Mouse (Mus musculus): ENCODE data around the gene Smdt1. TPM values are rescaled to one million over a fixed set of nuclear protein-coding genes. Genes with fewer than 3 reads are reported as not detected.
"Not testable (repeated sequence)": the region's sequence is repeated elsewhere in the genome, so short reads cannot be mapped to it uniquely, and the experiment has no call there.

The Smdt1 gene
- total and polyA plus RNA-seq, 2 experiments from 2014 or later: 288 to 392 TPM

GRCm38 (mm10) chr15:82385729-82386128 is 47.0 kb downstream of the Smdt1 start:
- no peaks in the 10 kb centered on the region for H3K27me3 ChIP-seq (ENCODE audit: insufficient read depth, low read length)
- H3K9ac ChIP-seq (replicated peaks; ENCODE audit: low read length): no peak overlapping the region
- H3K4me3 ChIP-seq (ENCODE audit: low read length): no peak overlapping the region
- ATAC-seq (no peak), DNase-seq (ENCODE audit: low spot score) (no peak)
- H3K4me2 ChIP-seq (ENCODE audit: low read depth, low read length): no peak overlapping the region
- H3K36me3 ChIP-seq (ENCODE audit: insufficient read depth, low read length): no peaks in the 10 kb centered on the region
- H3K27ac ChIP-seq: no peak overlapping the region
- 98% methylated on average over 2 of the region's 2 CpGs for WGBS
- H3K4me1 ChIP-seq (ENCODE audit: insufficient read depth, low read length): no peaks in the 10 kb centered on the region
- H3K9me3 ChIP-seq (ENCODE audit: low read length): no peaks in the 10 kb centered on the region
- no peak for TF ChIP-seq CTCF (IDR thresholded peaks at IDR 0.05; ENCODE audit: low read depth)

GRCm38 (mm10) chr15:82389916-82390315 is 51.2 kb downstream of the Smdt1 start:
- not testable (repeated sequence) for DNase-seq (ENCODE audit: low spot score); H3K4me3 ChIP-seq (ENCODE audit: low read length); H3K4me2 ChIP-seq (ENCODE audit: low read depth, low read length); H3K4me1 ChIP-seq (ENCODE audit: insufficient read depth, low read length); ATAC-seq; H3K27ac ChIP-seq; H3K9ac ChIP-seq (replicated peaks; ENCODE audit: low read length); H3K9me3 ChIP-seq (ENCODE audit: low read length); H3K27me3 ChIP-seq (ENCODE audit: insufficient read depth, low read length); H3K36me3 ChIP-seq (ENCODE audit: insufficient read depth, low read length)
- WGBS: 97% methylated on average over 10 of the region's 10 CpGs

- not testable (repeated sequence) for H3K27me3 ChIP-seq (ENCODE audit: insufficient read depth, low read length); H3K36me3 ChIP-seq (ENCODE audit: insufficient read depth, low read length); H3K4me2 ChIP-seq (ENCODE audit: low read depth, low read length); DNase-seq (ENCODE audit: low spot score); H3K9me3 ChIP-seq (ENCODE audit: low read length); ATAC-seq; H3K9ac ChIP-seq (replicated peaks; ENCODE audit: low read length); H3K4me3 ChIP-seq (ENCODE audit: low read length); H3K4me1 ChIP-seq (ENCODE audit: insufficient read depth, low read length); H3K27ac ChIP-seq
- 83% methylated on average over 2 of the region's 2 CpGs for WGBS
Measured at GRCm38 (mm10) chr15:82393922-82394321, 55.2 kb downstream of the Smdt1 start, which contains the start of gene Cyp2d11. Gene Cyp2d11 (minus strand): TSS chr15:82394022.

GRCm38 (mm10) chr15:82395955-82396354 is 57.2 kb downstream of the Smdt1 start:
- not testable (repeated sequence) for H3K27me3 ChIP-seq (ENCODE audit: insufficient read depth, low read length); H3K9ac ChIP-seq (replicated peaks; ENCODE audit: low read length); H3K4me2 ChIP-seq (ENCODE audit: low read depth, low read length); H3K36me3 ChIP-seq (ENCODE audit: insufficient read depth, low read length); H3K27ac ChIP-seq; H3K4me3 ChIP-seq (ENCODE audit: low read length); H3K9me3 ChIP-seq (ENCODE audit: low read length); ATAC-seq; H3K4me1 ChIP-seq (ENCODE audit: insufficient read depth, low read length); DNase-seq (ENCODE audit: low spot score)
- 95% methylated on average over 3 of the region's 3 CpGs for WGBS

Small RNA genes within 50 kb of the gene (microRNA-seq; reads per million reads assigned to microRNA genes)
- 0 reads per million in 2 experiments for gene Mir7684

Other genes with a start within 250 kb of the Smdt1 start
- 15.5 and 16.0 TPM in 2 replicates for gene Ccdc134, start 211.0 kb upstream of the Smdt1 start, total RNA-seq (2014; rRNA removed)
- 6.4 and 8.4 TPM in 2 replicates for gene Ccdc134, start 211.0 kb upstream of the Smdt1 start, polyA plus RNA-seq (2015; fragmentation: Nextera tagmentation; extraction: Ambion mirVana)
- 256 and 266 TPM in 2 replicates for gene Srebf2, start 191.8 kb upstream of the Smdt1 start, total RNA-seq (2014; rRNA removed)
- 139 and 145 TPM in 2 replicates for gene Srebf2, start 191.8 kb upstream of the Smdt1 start, polyA plus RNA-seq (2015; fragmentation: Nextera tagmentation; extraction: Ambion mirVana)
- 34.7 and 36.0 TPM in 2 replicates for gene Shisa8, start 126.1 kb upstream of the Smdt1 start, total RNA-seq (2014; rRNA removed)
- 7.5 and 9.2 TPM in 2 replicates for gene Shisa8, start 126.1 kb upstream of the Smdt1 start, polyA plus RNA-seq (2015; fragmentation: Nextera tagmentation; extraction: Ambion mirVana)
- 0.29 and 5.6 TPM in 2 replicates for gene Tnfrsf13c, start 114.6 kb upstream of the Smdt1 start, total RNA-seq (2014; rRNA removed)
- 0.34 and 0.42 TPM in 2 replicates for gene Tnfrsf13c, start 114.6 kb upstream of the Smdt1 start, polyA plus RNA-seq (2015; fragmentation: Nextera tagmentation; extraction: Ambion mirVana)
- 15.0 and 16.2 TPM in 2 replicates for gene Cenpm, start 94.2 kb upstream of the Smdt1 start, total RNA-seq (2014; rRNA removed)
- gene Cenpm, start 94.2 kb upstream of the Smdt1 start, polyA plus RNA-seq (2015; fragmentation: Nextera tagmentation; extraction: Ambion mirVana): 23.0 and 27.6 TPM in 2 replicates
- 116 and 127 TPM in 2 replicates for gene 1500009C09Rik, start 86.6 kb upstream of the Smdt1 start, total RNA-seq (2014; rRNA removed)
- 12.5 and 13.9 TPM in 2 replicates for gene 1500009C09Rik, start 86.6 kb upstream of the Smdt1 start, polyA plus RNA-seq (2015; fragmentation: Nextera tagmentation; extraction: Ambion mirVana)
- 393 and 404 TPM in 2 replicates for gene Sept3, start 64.1 kb upstream of the Smdt1 start, total RNA-seq (2014; rRNA removed)
- gene Sept3, start 64.1 kb upstream of the Smdt1 start, polyA plus RNA-seq (2015; fragmentation: Nextera tagmentation; extraction: Ambion mirVana): 299 and 320 TPM in 2 replicates
- 1.4 TPM in 1 of 2 replicates, not detected in the other for gene Wbp2nl, start 40.0 kb upstream of the Smdt1 start, total RNA-seq (2014; rRNA removed)
- gene Wbp2nl, start 40.0 kb upstream of the Smdt1 start, polyA plus RNA-seq (2015; fragmentation: Nextera tagmentation; extraction: Ambion mirVana): 0.36 TPM in 1 of 2 replicates, not detected in the other
- 41.6 and 51.1 TPM in 2 replicates for gene Naga, start within 50 bp of the Smdt1 start, total RNA-seq (2014; rRNA removed)
- 36.9 and 37.2 TPM in 2 replicates for gene Naga, start within 50 bp of the Smdt1 start, polyA plus RNA-seq (2015; fragmentation: Nextera tagmentation; extraction: Ambion mirVana)
- 0.93 and 1.2 TPM in 2 replicates for gene Pheta2, start within 50 bp of the Smdt1 start, total RNA-seq (2014; rRNA removed)
- gene Pheta2, start within 50 bp of the Smdt1 start, polyA plus RNA-seq (2015; fragmentation: Nextera tagmentation; extraction: Ambion mirVana): 1.3 and 1.4 TPM in 2 replicates
- 194 and 224 TPM in 2 replicates for gene Ndufa6, start 15.4 kb downstream of the Smdt1 start, total RNA-seq (2014; rRNA removed)
- 511 and 516 TPM in 2 replicates for gene Ndufa6, start 15.4 kb downstream of the Smdt1 start, polyA plus RNA-seq (2015; fragmentation: Nextera tagmentation; extraction: Ambion mirVana)
- gene Cyp2d22, start 41.3 kb downstream of the Smdt1 start, total RNA-seq (2014; rRNA removed): 3.6 and 6.1 TPM in 2 replicates
- 3.7 and 5.1 TPM in 2 replicates for gene Cyp2d22, start 41.3 kb downstream of the Smdt1 start, polyA plus RNA-seq (2015; fragmentation: Nextera tagmentation; extraction: Ambion mirVana)
- gene Cyp2d11, start 55.1 kb downstream of the Smdt1 start, total RNA-seq (2014; rRNA removed): not detected in 2 replicates
- not detected in 2 replicates for gene Cyp2d11, start 55.1 kb downstream of the Smdt1 start, polyA plus RNA-seq (2015; fragmentation: Nextera tagmentation; extraction: Ambion mirVana)
- not detected in 2 replicates for gene Cyp2d10, start 68.2 kb downstream of the Smdt1 start, total RNA-seq (2014; rRNA removed)
- not detected in 2 replicates for gene Cyp2d10, start 68.2 kb downstream of the Smdt1 start, polyA plus RNA-seq (2015; fragmentation: Nextera tagmentation; extraction: Ambion mirVana)
- not detected in 2 replicates for gene Cyp2d9, start 94.5 kb downstream of the Smdt1 start, total RNA-seq (2014; rRNA removed)
- gene Cyp2d9, start 94.5 kb downstream of the Smdt1 start, polyA plus RNA-seq (2015; fragmentation: Nextera tagmentation; extraction: Ambion mirVana): not detected in 2 replicates
- gene Cyp2d12, start 216.1 kb downstream of the Smdt1 start, total RNA-seq (2014; rRNA removed): not detected in 2 replicates
- not detected in 2 replicates for gene Cyp2d12, start 216.1 kb downstream of the Smdt1 start, polyA plus RNA-seq (2015; fragmentation: Nextera tagmentation; extraction: Ambion mirVana)

All from hindbrain, postnatal 0 days (tissue).